Mouse (Mus musculus): ENCODE results near the gene Klhl32.
"Not testable (repeated sequence)": the region's sequence is repeated elsewhere in the genome, so short reads cannot be mapped to it uniquely, and the experiment has no call there.

Klhl32 gene

GRCm38 (mm10) chr4:24850401-24851325 lies at the start of gene Klhl32:
Gene Klhl32 (minus strand): TSS chr4:24851124.
- DNase-seq (ENCODE audit: low spot score in 2 of 2), result peak; percentile 53 to 68

GRCm38 (mm10) chr4:24899146-24899545 lies 48.2 kb upstream of the Klhl32 start:
- DNase-seq (ENCODE audit: low spot score in 2 of 2), result no peak

GRCm38 (mm10) chr4:24898636-24899035 lies 47.7 kb upstream of the Klhl32 start:
- peak in 1 of 2 experiments; percentile 3 for DNase-seq (ENCODE audit: low spot score in 2 of 2)

- peak; percentile 88 to 99 for DNase-seq (ENCODE audit: low spot score in 2 of 2)
These were observed 47.1 kb upstream of the Klhl32 start, which contains the start of gene Ndufaf4 for GRCm38 (mm10) chr4:24897851-24898515. Gene Ndufaf4 (plus strand): TSS chr4:24898083.

GRCm38 (mm10) chr4:24897351-24897750 lies 46.4 kb upstream of the Klhl32 start:
- DNase-seq (ENCODE audit: low spot score in 2 of 2), result no peak

GRCm38 (mm10) chr4:24896829-24897228 lies 45.9 kb upstream of the Klhl32 start:
- peak in 1 of 2 experiments; percentile 16 for DNase-seq (ENCODE audit: low spot score in 2 of 2)

GRCm38 (mm10) chr4:24894625-24895024 lies 43.7 kb upstream of the Klhl32 start:
- no peak for DNase-seq (ENCODE audit: low spot score in 2 of 2)

GRCm38 (mm10) chr4:24892293-24892692 lies 41.4 kb upstream of the Klhl32 start:
- DNase-seq (ENCODE audit: low spot score in 2 of 2), result not testable (repeated sequence)

GRCm38 (mm10) chr4:24889386-24889785 lies 38.5 kb upstream of the Klhl32 start:
- DNase-seq (ENCODE audit: low spot score in 2 of 2), result not testable (repeated sequence)

GRCm38 (mm10) chr4:24869230-24869629 lies 18.3 kb upstream of the Klhl32 start:
- no peak for DNase-seq (ENCODE audit: low spot score in 2 of 2)

GRCm38 (mm10) chr4:24865691-24866090 lies 14.8 kb upstream of the Klhl32 start:
- DNase-seq (ENCODE audit: low spot score in 2 of 2), result no peak

GRCm38 (mm10) chr4:24847406-24847805 lies 3.5 kb downstream of the Klhl32 start:
- DNase-seq (ENCODE audit: low spot score in 2 of 2), result no peak

GRCm38 (mm10) chr4:24845546-24845945 lies 5.4 kb downstream of the Klhl32 start:
- no peak for DNase-seq (ENCODE audit: low spot score in 2 of 2)

GRCm38 (mm10) chr4:24838567-24838966 lies 12.4 kb downstream of the Klhl32 start:
- no peak for DNase-seq (ENCODE audit: low spot score in 2 of 2)

GRCm38 (mm10) chr4:24835555-24835954 lies 15.4 kb downstream of the Klhl32 start:
- DNase-seq (ENCODE audit: low spot score in 2 of 2), result no peak

- no peak for DNase-seq (ENCODE audit: low spot score in 2 of 2)
These were observed 42.6 kb downstream of the Klhl32 start for GRCm38 (mm10) chr4:24808316-24808715.

- no peak for DNase-seq (ENCODE audit: low spot score in 2 of 2)
These were observed 49.0 kb downstream of the Klhl32 start for GRCm38 (mm10) chr4:24801881-24802280.

- no peak for DNase-seq (ENCODE audit: low spot score in 2 of 2)
These were observed 49.6 kb downstream of the Klhl32 start for GRCm38 (mm10) chr4:24801343-24801742.

- no peak for DNase-seq (ENCODE audit: low spot score in 2 of 2)
These were observed 50.5 kb downstream of the Klhl32 start for GRCm38 (mm10) chr4:24800345-24800936.

- no peak for DNase-seq (ENCODE audit: low spot score in 2 of 2)
These were observed 51.9 kb downstream of the Klhl32 start for GRCm38 (mm10) chr4:24799037-24799436.

GRCm38 (mm10) chr4:24797868-24798267 lies 53.1 kb downstream of the Klhl32 start:
- DNase-seq (ENCODE audit: low spot score in 2 of 2), result no peak

GRCm38 (mm10) chr4:24797280-24797679 lies 53.6 kb downstream of the Klhl32 start:
- DNase-seq (ENCODE audit: low spot score in 2 of 2), result no peak

Measured in thymus, postnatal 10 days (tissue).